Comparison of ENCODE assay signal across 18 mouse cellular contexts in the genomic region with DNA sequence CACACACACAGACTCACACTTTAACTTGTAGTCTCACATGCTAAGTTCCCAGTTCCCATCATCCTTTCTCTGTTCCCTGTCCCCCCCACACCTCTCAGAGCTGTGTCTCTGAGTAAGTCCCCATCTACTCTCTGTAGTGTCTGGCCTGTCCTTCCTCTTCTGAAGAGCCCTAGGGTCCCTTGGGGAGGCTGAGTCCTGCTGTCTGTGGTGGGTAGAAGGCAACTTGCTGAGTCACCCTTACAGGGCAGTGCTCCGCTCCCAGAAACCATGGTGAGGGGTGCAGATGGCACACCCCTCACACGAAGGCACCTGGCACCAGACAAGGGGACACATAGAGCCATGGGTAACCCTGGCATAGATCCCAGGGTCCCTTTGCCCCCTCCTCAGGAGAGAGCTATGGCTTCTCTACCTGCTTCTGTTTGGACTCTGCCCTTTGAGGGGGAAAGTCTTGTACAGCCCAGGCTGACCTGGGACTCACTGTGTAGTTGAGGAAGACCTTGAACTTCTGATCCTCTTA. TPM values are rescaled to one million over a fixed set of nuclear protein-coding genes. Genes with fewer than 3 reads are reported as not detected.
A peak's percentile ranks its signal among the peaks of the same experiment; 100 is the strongest.
DNase-seq lines count a peak whose midpoint lies in the region; ATAC-seq lines count a peak whose summit lies in the region.
"Had no signal": no experiment of that assay in that cellular context is flagged by ENCODE, and none has a peak within 500 bp of the region (broad histone marks: within the 10 kb centered on the region; RNA-seq: fewer than 3 reads in every experiment).

No protein-coding gene starts in this region.

- H3K4me3 ChIP-seq in liver, embryonic 11.5 days (ENCODE audit: low read depth, low read length): no peak overlapping the region
- H3K4me3 ChIP-seq in limb, embryonic 10.5 days: no peak overlapping the region
- H3K4me3 ChIP-seq: embryonic facial prominence, embryonic 13.5 days; heart, embryonic 15.5 days; limb, embryonic 12.5 days; liver, embryonic 15.5 days; midbrain, embryonic 10.5 days had no signal

- peak; percentile 11 for DNase-seq in cerebellum, adult 9-11 months
- DNase-seq in cerebellum, adult 11-12 months: no peak
- DNase-seq in liver, embryonic 11.5 days (ENCODE audit: low spot score): no peak
- DNase-seq in liver: no peak
- DNase-seq in limb, embryonic 10.5 days (ENCODE audit: low spot score): no peak
- no peak for DNase-seq in left cerebral cortex, postnatal 36 days (ENCODE audit: low spot score in 2 of 2)
- no peak for DNase-seq in frontal cortex, adult 2 months (ENCODE audit: extremely low spot score in 1 of 2, low spot score in 1 of 2)
- no peak for DNase-seq in gastrocnemius, adult 18-20 months (ENCODE audit: low spot score)
- DNase-seq: cerebellum, adult 8-10 months; layer of hippocampus, adult 9-11 months; right cerebral cortex, postnatal 4 days had no signal

- no peak for ATAC-seq in liver, embryonic 11.5 days (replicated peaks; ENCODE audit: low FRiP score)
- ATAC-seq: forebrain, embryonic 14.5 days; lung, postnatal 0 days had no signal

- no peak overlapping the region; the same call in 1 of the 2 replicates for H3K9ac ChIP-seq in liver, embryonic 11.5 days (ENCODE audit: low read depth, low read length)
- H3K9ac ChIP-seq: embryonic facial prominence, embryonic 13.5 days; heart, embryonic 15.5 days; limb, embryonic 12.5 days; liver, embryonic 15.5 days had no signal

- H3K4me1 ChIP-seq in liver, embryonic 11.5 days (replicated peaks; ENCODE audit: control insufficient read depth, insufficient read depth, low read length): peaks cover 47% of the 10 kb centered on the region
- peaks cover 59% of the 10 kb centered on the region for H3K4me1 ChIP-seq in limb, embryonic 10.5 days

- H3K9me3 ChIP-seq in liver, embryonic 11.5 days (ENCODE audit: control insufficient read depth, low read length): no peaks in the 10 kb centered on the region
- H3K9me3 ChIP-seq in limb, embryonic 10.5 days (replicated peaks): no peaks in the 10 kb centered on the region
- H3K9me3 ChIP-seq: embryonic facial prominence, embryonic 13.5 days; heart, embryonic 15.5 days; limb, embryonic 12.5 days; liver, embryonic 15.5 days; midbrain, embryonic 10.5 days had no signal

- WGBS in liver, embryonic 11.5 days: 44% methylated on average over 2 of the region's 2 CpGs
- WGBS in limb, embryonic 10.5 days: 84% methylated on average over 2 of the region's 2 CpGs

- intact Hi-C loops in left cerebral cortex, postnatal 36 days (cut with DNase I): no loop called here

- H3K36me3 ChIP-seq in liver, embryonic 11.5 days (ENCODE audit: control insufficient read depth, insufficient read depth, low read length): no peaks in the 10 kb centered on the region
- no peaks in the 10 kb centered on the region for H3K36me3 ChIP-seq in limb, embryonic 10.5 days
- H3K36me3 ChIP-seq: embryonic facial prominence, embryonic 13.5 days; heart, embryonic 15.5 days; limb, embryonic 12.5 days; liver, embryonic 15.5 days; midbrain, embryonic 10.5 days had no signal

- peak overlapping the region; percentile 9; the same call in 1 of the 2 replicates for H3K27ac ChIP-seq in liver, embryonic 11.5 days (ENCODE audit: low read depth, low read length)
- H3K27ac ChIP-seq in limb, embryonic 10.5 days: peak overlapping the region; percentile 47; the same call in 1 of the 2 replicates
- H3K27ac ChIP-seq: embryonic facial prominence, embryonic 13.5 days; heart, embryonic 15.5 days; limb, embryonic 12.5 days; liver, embryonic 15.5 days; midbrain, embryonic 10.5 days had no signal

- H3K4me2 ChIP-seq in liver, embryonic 11.5 days: no peak overlapping the region
- H3K4me2 ChIP-seq: embryonic facial prominence, embryonic 13.5 days; heart, embryonic 15.5 days; limb, embryonic 12.5 days; liver, embryonic 15.5 days had no signal

- H3K27me3 ChIP-seq in liver, embryonic 11.5 days (replicated peaks; ENCODE audit: control insufficient read depth, insufficient read depth, low read length): peaks cover 20% of the 10 kb centered on the region
- H3K27me3 ChIP-seq in limb, embryonic 10.5 days (ENCODE audit: low read depth, poor library complexity, severe bottlenecking): 0 out of 2 replicates have a peak, but pooled peaks cover 3% of the 10 kb centered on the region
- H3K27me3 ChIP-seq: embryonic facial prominence, embryonic 13.5 days; limb, embryonic 12.5 days had no signal

RNA-seq across cellular contexts. Expression of gene Ptgir, which starts 2.8 kb away (rescaled TPM):
- 1.2 and 1.3 TPM in 2 replicates for polyA plus RNA-seq in liver, embryonic 11.5 days (2014; fragmentation: Nextera tagmentation; extraction: Ambion mirVana)
- 0.18 and 0.43 TPM in 2 replicates for polyA plus RNA-seq in limb, embryonic 10.5 days (2016; fragmentation: Nextera tagmentation; extraction: Ambion mirVana)
- total RNA-seq in left cerebral cortex, postnatal 36 days (2021): under 1 TPM in 1 of 2 experiments, not detected in 1; 0.10 TPM
- polyA plus RNA-seq in frontal cortex, adult 2 months (2012; rRNA removed): 0.20 and 0.25 TPM in 2 replicates
- 1 to 10 TPM in 1 of 2 experiments, under 1 TPM in 1; 0.39 to 2.2 TPM for total RNA-seq in gastrocnemius, adult 18-20 months (2021)

RNA-seq across cellular contexts. Expression of gene Gng8, which starts 11.9 kb away (rescaled TPM):
- 1.8 and 3.3 TPM in 2 replicates for polyA plus RNA-seq in liver, embryonic 11.5 days (2014; fragmentation: Nextera tagmentation; extraction: Ambion mirVana)
- 15.4 and 18.5 TPM in 2 replicates for polyA plus RNA-seq in limb, embryonic 10.5 days (2016; fragmentation: Nextera tagmentation; extraction: Ambion mirVana)
- total RNA-seq in left cerebral cortex, postnatal 36 days (2021): 1 to 10 TPM; 2.8 to 4.0 TPM
- polyA plus RNA-seq in frontal cortex, adult 2 months (2012; rRNA removed): 5.9 and 7.6 TPM in 2 replicates
- total RNA-seq in gastrocnemius, adult 18-20 months (2021): under 1 TPM; 0.37 to 0.71 TPM

RNA-seq across cellular contexts. Expression of gene Calm3, which starts 20.4 kb away (rescaled TPM):
- polyA plus RNA-seq in liver, embryonic 11.5 days (2014; fragmentation: Nextera tagmentation; extraction: Ambion mirVana): 147 and 169 TPM in 2 replicates
- polyA plus RNA-seq in limb, embryonic 10.5 days (2016; fragmentation: Nextera tagmentation; extraction: Ambion mirVana): 127 and 134 TPM in 2 replicates
- total RNA-seq in left cerebral cortex, postnatal 36 days (2021): 1,000 to 10,000 TPM; 1,705 to 2,029 TPM
- 1,679 and 1,948 TPM in 2 replicates for polyA plus RNA-seq in frontal cortex, adult 2 months (2012; rRNA removed)
- total RNA-seq in gastrocnemius, adult 18-20 months (2021): 100 to 1,000 TPM; 334 to 349 TPM

RNA-seq across cellular contexts. Expression of gene Dact3, which starts 28.4 kb away (rescaled TPM):
- 2.5 and 2.6 TPM in 2 replicates for polyA plus RNA-seq in liver, embryonic 11.5 days (2014; fragmentation: Nextera tagmentation; extraction: Ambion mirVana)
- polyA plus RNA-seq in limb, embryonic 10.5 days (2016; fragmentation: Nextera tagmentation; extraction: Ambion mirVana): 7.0 and 8.2 TPM in 2 replicates
- total RNA-seq in left cerebral cortex, postnatal 36 days (2021): 100 to 1,000 TPM; 179 to 210 TPM
- polyA plus RNA-seq in frontal cortex, adult 2 months (2012; rRNA removed): 151 and 154 TPM in 2 replicates
- 1 to 10 TPM in 1 of 2 experiments, under 1 TPM in 1; 0.89 to 1.6 TPM for total RNA-seq in gastrocnemius, adult 18-20 months (2021)

RNA-seq across cellular contexts. Expression of gene Pnmal2, which starts 41.0 kb away (rescaled TPM):
- polyA plus RNA-seq in liver, embryonic 11.5 days (2014; fragmentation: Nextera tagmentation; extraction: Ambion mirVana): 0.58 and 0.80 TPM in 2 replicates
- polyA plus RNA-seq in limb, embryonic 10.5 days (2016; fragmentation: Nextera tagmentation; extraction: Ambion mirVana): 2.6 and 5.7 TPM in 2 replicates
- total RNA-seq in left cerebral cortex, postnatal 36 days (2021): 100 to 1,000 TPM; 249 to 288 TPM
- polyA plus RNA-seq in frontal cortex, adult 2 months (2012; rRNA removed): 132 and 134 TPM in 2 replicates
- total RNA-seq in gastrocnemius, adult 18-20 months (2021): under 1 TPM; 0.50 to 0.64 TPM
